Mouse (Mus musculus) myocyte (in vitro differentiated cells): ENCODE results near the gene Zfp523.

Experiments
- E2F4 ChIP-seq: IDR thresholded peaks from one replicate; pipeline ENCODE4 v1.6.1; 2011; ENCODE audit warnings: mild to moderate bottlenecking, control low read depth, moderate library complexity; ENCODE audit not compliant: insufficient read depth
- MYOD1 ChIP-seq, 3 experiments: IDR thresholded peaks; one replicate each; pipeline ENCODE4 v1.6.1; 2011; ENCODE audit warnings: control low read depth in 2 of 3, low read depth in 2 of 3, mild to moderate bottlenecking in 2 of 3, moderate library complexity in 1 of 3; ENCODE audit not compliant: insufficient read length in 2 of 3, control insufficient read depth in 1 of 3
- MYOG ChIP-seq, 3 experiments: IDR thresholded peaks; one replicate each; pipeline ENCODE4 v1.6.1; 2011; ENCODE audit warnings: control low read depth in 2 of 3, low read depth in 2 of 3, mild to moderate bottlenecking in 2 of 3; ENCODE audit not compliant: insufficient read length in 2 of 3, control insufficient read depth in 1 of 3, insufficient read depth in 1 of 3
- POLR2A ChIP-seq: IDR thresholded peaks from one replicate; pipeline ENCODE4 v1.6.1; 2011; ENCODE audit warnings: low read depth, mild to moderate bottlenecking, control low read depth, moderate library complexity; ENCODE audit not compliant: insufficient read length
- POLR2AphosphoS2 ChIP-seq: IDR thresholded peaks from one replicate; pipeline ENCODE4 v1.6.1; 2011; ENCODE audit warnings: low read depth, control low read depth; ENCODE audit not compliant: insufficient read length
- TCF12 ChIP-seq: IDR thresholded peaks from one replicate; pipeline ENCODE4 v1.6.1; 2011; ENCODE audit warnings: mild to moderate bottlenecking, control low read depth; ENCODE audit not compliant: poor library complexity, insufficient read depth, severe bottlenecking
- USF1 ChIP-seq: IDR thresholded peaks from one replicate; pipeline ENCODE4 v1.6.1; 2011; ENCODE audit warnings: low read depth, mild to moderate bottlenecking, control low read depth, moderate library complexity

DNA sequence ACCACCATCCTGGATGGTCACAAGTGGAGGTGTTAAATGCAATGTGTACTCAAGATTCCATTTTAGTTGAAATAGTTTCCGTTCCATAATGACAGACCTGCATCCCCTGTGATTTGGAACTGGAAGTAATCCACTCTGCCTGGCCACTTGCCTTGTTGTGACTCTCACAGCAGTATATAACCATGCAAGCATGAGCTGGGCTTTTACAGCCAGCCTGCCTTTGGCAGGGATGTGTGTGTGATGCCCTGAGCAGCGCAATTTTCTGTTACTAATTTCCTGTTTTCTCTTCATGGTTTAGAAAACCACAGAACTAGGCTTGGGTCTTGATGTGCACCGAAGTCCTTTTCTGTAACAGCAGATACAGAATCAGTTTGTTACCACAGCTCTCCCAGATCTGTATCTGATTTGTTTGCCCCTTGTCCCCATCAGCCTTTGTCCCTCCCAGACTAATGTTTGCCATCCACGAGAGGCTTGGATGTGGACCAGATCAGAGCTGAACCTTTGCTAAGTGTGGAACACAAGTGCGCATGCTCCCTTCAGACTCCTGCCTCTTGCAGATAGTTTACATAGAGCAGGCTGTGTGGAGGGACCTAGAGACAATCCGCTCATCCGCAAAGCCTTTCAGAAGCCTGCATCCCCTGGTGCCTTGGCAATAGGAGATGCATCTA is 8.2 kb downstream of the Zfp523 start:
- TF ChIP-seq TCF12 (no peak), POLR2A (no peak), POLR2AphosphoS2 (no peak), USF1 (no peak), MYOD1 (IDR thresholded peaks at IDR 0.05; ENCODE audit: control insufficient read depth in 1 of 3, insufficient read length in 2 of 3, low read depth in 2 of 3) (no peak), E2F4 (no peak), MYOG (IDR thresholded peaks at IDR 0.05; ENCODE audit: control insufficient read depth in 1 of 3, insufficient read depth in 1 of 3, insufficient read length in 2 of 3, low read depth in 2 of 3) (no peak)
